Mouse (Mus musculus) myocyte (in vitro differentiated cells): Measurements from ENCODE around the gene Mmp14. TPM values are rescaled to one million over a fixed set of nuclear protein-coding genes. Genes with fewer than 3 reads are reported as not detected.

ENCODE experiments used
- H3K27me3 ChIP-seq: one replicate; pipeline ENCODE4 v1.6.1; 2011; ENCODE audit not compliant: control insufficient read depth, insufficient read depth, insufficient read length
- H3K36me3 ChIP-seq: one replicate; pipeline ENCODE4 v1.6.1; 2011; ENCODE audit not compliant: control insufficient read depth, insufficient read depth
- H3K4me2 ChIP-seq: one replicate; pipeline ENCODE4 v1.6.1; 2011; ENCODE audit warnings: low read depth, control low read depth
- H3K4me3 ChIP-seq: one replicate; pipeline ENCODE4 v1.5.1; 2011; ENCODE audit warnings: mild to moderate bottlenecking, control low read depth, moderate library complexity
- H3K79me2 ChIP-seq: one replicate; pipeline ENCODE4 v1.6.1; 2011; ENCODE audit not compliant: control insufficient read depth, insufficient read depth
- H3ac ChIP-seq: one replicate; pipeline ENCODE4 v1.6.1; 2011; ENCODE audit not compliant: control insufficient read depth, insufficient read length
- CEBPB ChIP-seq: IDR thresholded peaks from 2 replicates; pipeline ENCODE4 v1.6.1; 2011; ENCODE audit warnings: mild to moderate bottlenecking, moderate library complexity; ENCODE audit not compliant: poor library complexity, insufficient read depth, severe bottlenecking
- E2F4 ChIP-seq: IDR thresholded peaks from one replicate; pipeline ENCODE4 v1.6.1; 2011; ENCODE audit warnings: mild to moderate bottlenecking, control low read depth, moderate library complexity; ENCODE audit not compliant: insufficient read depth
- MAX ChIP-seq: IDR thresholded peaks from one replicate; pipeline ENCODE4 v1.6.1; 2011; ENCODE audit warnings: low read depth, mild to moderate bottlenecking, control low read depth
- MYOD1 ChIP-seq, 3 experiments: IDR thresholded peaks; one replicate each; pipeline ENCODE4 v1.6.1; 2011; ENCODE audit warnings: control low read depth in 2 of 3, low read depth in 2 of 3, mild to moderate bottlenecking in 2 of 3, moderate library complexity in 1 of 3; ENCODE audit not compliant: insufficient read length in 2 of 3, control insufficient read depth in 1 of 3
- MYOG ChIP-seq, 3 experiments: IDR thresholded peaks; one replicate each; pipeline ENCODE4 v1.6.1; 2011; ENCODE audit warnings: control low read depth in 2 of 3, low read depth in 2 of 3, mild to moderate bottlenecking in 2 of 3; ENCODE audit not compliant: insufficient read length in 2 of 3, control insufficient read depth in 1 of 3, insufficient read depth in 1 of 3
- POLR2A ChIP-seq: IDR thresholded peaks from one replicate; pipeline ENCODE4 v1.6.1; 2011; ENCODE audit warnings: low read depth, mild to moderate bottlenecking, control low read depth, moderate library complexity; ENCODE audit not compliant: insufficient read length
- POLR2AphosphoS2 ChIP-seq: IDR thresholded peaks from one replicate; pipeline ENCODE4 v1.6.1; 2011; ENCODE audit warnings: low read depth, control low read depth; ENCODE audit not compliant: insufficient read length
- REST ChIP-seq: IDR thresholded peaks from one replicate; pipeline ENCODE4 v1.6.1; 2011; ENCODE audit warnings: mild to moderate bottlenecking, control low read depth, moderate library complexity; ENCODE audit not compliant: insufficient read depth, insufficient read length
- SRF ChIP-seq: IDR thresholded peaks from one replicate; pipeline ENCODE4 v1.6.1; 2011; ENCODE audit warnings: low read depth; ENCODE audit not compliant: control insufficient read depth, insufficient read length
- TCF12 ChIP-seq: IDR thresholded peaks from one replicate; pipeline ENCODE4 v1.6.1; 2011; ENCODE audit warnings: mild to moderate bottlenecking, control low read depth; ENCODE audit not compliant: poor library complexity, insufficient read depth, severe bottlenecking
- TCF3 ChIP-seq: IDR thresholded peaks from one replicate; pipeline ENCODE4 v1.6.1; 2011; ENCODE audit warnings: low read depth, control low read depth; ENCODE audit not compliant: insufficient read length
- USF1 ChIP-seq: IDR thresholded peaks from one replicate; pipeline ENCODE4 v1.6.1; 2011; ENCODE audit warnings: low read depth, mild to moderate bottlenecking, control low read depth, moderate library complexity
- polyA plus RNA-seq: library from polyadenylated mRNA; unstranded; fragments of >200 nt; fragmentation: generic; extraction: Trizol; gene quantifications from one replicate; pipeline ENCODE4 v1.2.1, GENCODE M21; 2012; ENCODE audit warnings: missing spikeins

The Mmp14 gene
- polyA plus RNA-seq, 1 experiment = 108 TPM

- Histone ChIP-seq H3K4me3 (peak within 1 kb of the TSS; percentile 94), H3K79me2 (peaks cover 24% of the 10 kb centered on the region), H3ac (peak within 1 kb of the TSS; percentile 75), H3K4me2 (peak within 1 kb of the TSS; percentile 83), H3K36me3 (no peaks in the 10 kb centered on the region), H3K27me3 (no peaks in the 10 kb centered on the region)
- TF ChIP-seq MYOD1 (IDR thresholded peaks at IDR 0.05; ENCODE audit: control insufficient read depth in 1 of 3, insufficient read length in 2 of 3, low read depth in 2 of 3) (peak in 2 of 3 experiments; percentile 51 to 58), CEBPB (no peak), MAX (no peak), POLR2AphosphoS2 (peak; percentile 86), TCF12 (no peak), TCF3 (no peak), MYOG (IDR thresholded peaks at IDR 0.05; ENCODE audit: control insufficient read depth in 1 of 3, insufficient read depth in 1 of 3, insufficient read length in 2 of 3, low read depth in 2 of 3) (peak in 2 of 3 experiments; percentile 23 to 50), REST (no peak), SRF (no peak), USF1 (no peak), POLR2A (peak; percentile 94), E2F4 (no peak)
Measured at GRCm38 (mm10) chr14:54426689-54427398, 4.6 kb upstream of the Mmp14 start, which contains the start of gene Mrpl52. Mrpl52 (plus strand) TSS chr14:54426909.

GRCm38 (mm10) chr14:54427696-54428095 lies 3.7 kb upstream of the Mmp14 start:
- peak overlapping the region; percentile 83 for H3K4me2 ChIP-seq
- H3K36me3 ChIP-seq = no peaks in the 10 kb centered on the region
- peak overlapping the region; percentile 94 for H3K4me3 ChIP-seq
- peak overlapping the region; percentile 75 for H3ac ChIP-seq
- TF ChIP-seq USF1 (no peak), CEBPB (no peak), TCF12 (no peak), MYOD1 (IDR thresholded peaks at IDR 0.05; ENCODE audit: control insufficient read depth in 1 of 3, insufficient read length in 2 of 3, low read depth in 2 of 3) (no peak), E2F4 (no peak), TCF3 (no peak), MYOG (IDR thresholded peaks at IDR 0.05; ENCODE audit: control insufficient read depth in 1 of 3, insufficient read depth in 1 of 3, insufficient read length in 2 of 3, low read depth in 2 of 3) (no peak), POLR2A (no peak), SRF (no peak), REST (no peak), POLR2AphosphoS2 (no peak), MAX (no peak)
- H3K27me3 ChIP-seq = no peaks in the 10 kb centered on the region
- peaks cover 33% of the 10 kb centered on the region for H3K79me2 ChIP-seq

- Histone ChIP-seq H3ac (no peak overlapping the region), H3K27me3 (no peaks in the 10 kb centered on the region), H3K36me3 (no peaks in the 10 kb centered on the region), H3K79me2 (peaks cover 38% of the 10 kb centered on the region), H3K4me3 (no peak overlapping the region), H3K4me2 (no peak overlapping the region)
- TF ChIP-seq POLR2AphosphoS2 (no peak), TCF12 (no peak), E2F4 (no peak), POLR2A (no peak), MYOG (IDR thresholded peaks at IDR 0.05; ENCODE audit: control insufficient read depth in 1 of 3, insufficient read depth in 1 of 3, insufficient read length in 2 of 3, low read depth in 2 of 3) (no peak), CEBPB (no peak), MAX (no peak), USF1 (no peak), SRF (no peak), TCF3 (no peak)
Measured at GRCm38 (mm10) chr14:54428421-54428820, 3.0 kb upstream of the Mmp14 start.

- TF ChIP-seq USF1 (no peak), SRF (no peak)
- Histone ChIP-seq H3ac (no peak overlapping the region), H3K36me3 (no peaks in the 10 kb centered on the region), H3K4me3 (no peak overlapping the region), H3K4me2 (peak overlapping the region; percentile 85), H3K27me3 (no peaks in the 10 kb centered on the region), H3K79me2 (peaks cover 49% of the 10 kb centered on the region)
Measured at GRCm38 (mm10) chr14:54429332-54430093, 1.9 kb upstream of the Mmp14 start.
